ENCODE assay signal across 23 mouse cellular contexts in genomic region chr4:68410785-68411184, GRCm38 (mm10).
A peak's percentile ranks its signal among the peaks of the same experiment; 100 is the strongest.
DNase-seq lines count a peak whose midpoint lies in the region; ATAC-seq and TF ChIP-seq lines count a peak whose summit lies in the region.
"Had no signal": no experiment of that assay in that cellular context is flagged by ENCODE, and none has a peak within 500 bp of the region (broad histone marks: within the 10 kb centered on the region; RNA-seq: fewer than 3 reads in every experiment).

No protein-coding gene starts in this region.

- no peak overlapping the region for H3K4me2 ChIP-seq in lung, embryonic 14.5 days
- no peak overlapping the region for H3K4me2 ChIP-seq in lung, embryonic 16.5 days (ENCODE audit: low read depth, low read length)
- no peak overlapping the region for H3K4me2 ChIP-seq in midbrain, embryonic 11.5 days
- no peak overlapping the region for H3K4me2 ChIP-seq in midbrain, postnatal 0 days (ENCODE audit: low read depth, low read length, poor library complexity, severe bottlenecking)

- 33% methylated on average over 2 of the region's 2 CpGs for WGBS in lung, embryonic 14.5 days
- whole genome bisulfite sequencing in lung, embryonic 16.5 days = 51% methylated on average over 2 of the region's 2 CpGs
- 87% methylated on average over 2 of the region's 2 CpGs for WGBS in midbrain, embryonic 11.5 days
- 82% methylated on average over 2 of the region's 2 CpGs for WGBS in midbrain, postnatal 0 days

- no peak overlapping the region for H3K27ac ChIP-seq in lung, embryonic 14.5 days (ENCODE audit: low read depth)
- no peak overlapping the region for H3K27ac ChIP-seq in lung, embryonic 16.5 days (ENCODE audit: low read length)
- H3K27ac ChIP-seq in midbrain, embryonic 11.5 days (ENCODE audit: low read depth, low read length) = no peak overlapping the region
- no peak overlapping the region for H3K27ac ChIP-seq in midbrain, postnatal 0 days (ENCODE audit: low read depth, low read length)

- H3K9me3 ChIP-seq in lung, embryonic 14.5 days (ENCODE audit: low read depth, low read length) = no peaks in the 10 kb centered on the region
- H3K9me3 ChIP-seq in lung, embryonic 16.5 days (ENCODE audit: control insufficient read depth, low read length) = no peaks in the 10 kb centered on the region
- H3K9me3 ChIP-seq in midbrain, embryonic 11.5 days (ENCODE audit: control insufficient read depth, low read length) = no peaks in the 10 kb centered on the region
- H3K9me3 ChIP-seq in midbrain, postnatal 0 days (ENCODE audit: low read length) = no peaks in the 10 kb centered on the region
- H3K9me3 ChIP-seq: G1E had no signal

- H3K4me3 ChIP-seq in lung, embryonic 14.5 days (ENCODE audit: low read depth, low read length) = no peak overlapping the region
- no peak overlapping the region for H3K4me3 ChIP-seq in lung, embryonic 16.5 days (ENCODE audit: low read length)
- H3K4me3 ChIP-seq in midbrain, embryonic 11.5 days (ENCODE audit: low read depth, low read length) = no peak overlapping the region
- H3K4me3 ChIP-seq in midbrain, postnatal 0 days (ENCODE audit: low read depth, low read length) = no peak overlapping the region

- H3K36me3 ChIP-seq in lung, embryonic 14.5 days (ENCODE audit: insufficient read depth) = no peaks in the 10 kb centered on the region
- no peaks in the 10 kb centered on the region for H3K36me3 ChIP-seq in lung, embryonic 16.5 days (ENCODE audit: control insufficient read depth, insufficient read depth, low read length)
- H3K36me3 ChIP-seq in midbrain, embryonic 11.5 days (ENCODE audit: control insufficient read depth, insufficient read depth, low read length) = no peaks in the 10 kb centered on the region
- no peaks in the 10 kb centered on the region for H3K36me3 ChIP-seq in midbrain, postnatal 0 days (ENCODE audit: insufficient read depth, low read length)
- H3K36me3 ChIP-seq: G1E had no signal

- H3K4me1 ChIP-seq in lung, embryonic 14.5 days (ENCODE audit: insufficient read depth) = no peaks in the 10 kb centered on the region
- H3K4me1 ChIP-seq in lung, embryonic 16.5 days (replicated peaks; ENCODE audit: control insufficient read depth, insufficient read depth, low read length) = no peaks in the 10 kb centered on the region
- no peaks in the 10 kb centered on the region for H3K4me1 ChIP-seq in midbrain, embryonic 11.5 days (ENCODE audit: control insufficient read depth, insufficient read depth, low read length)
- no peaks in the 10 kb centered on the region for H3K4me1 ChIP-seq in midbrain, postnatal 0 days (ENCODE audit: insufficient read depth, low read length)

- H3K9ac ChIP-seq in lung, embryonic 14.5 days = no peak overlapping the region
- H3K9ac ChIP-seq in lung, embryonic 16.5 days (ENCODE audit: low read length) = no peak overlapping the region
- no peak overlapping the region for H3K9ac ChIP-seq in midbrain, embryonic 11.5 days (ENCODE audit: low read length)
- H3K9ac ChIP-seq in midbrain, postnatal 0 days (replicated peaks; ENCODE audit: low read length, poor library complexity, severe bottlenecking) = no peak overlapping the region

- peak; percentile 67 for DNase-seq in lung, embryonic 14.5 days
- no peak for DNase-seq in lung, adult 18-20 months
- DNase-seq in lung, postnatal 14 days = no peak
- DNase-seq in midbrain, embryonic 11.5 days (ENCODE audit: low spot score, missing footprints) = peak; percentile 17
- DNase-seq in midbrain, postnatal 0 days (ENCODE audit: low spot score) = no peak
- peak; percentile 17 for DNase-seq in NIH3T3 (ENCODE audit: low read depth)
- no peak for DNase-seq in spleen, adult 12 weeks (ENCODE audit: low spot score)
- DNase-seq: adrenal gland, adult 2 months; adrenal gland, adult 8-10 months; adrenal gland, postnatal 10 days; adrenal gland, postnatal 14 days; adrenal gland, postnatal 25 days; adrenal gland, postnatal 36 days; B cell, adult 2 months; cerebellum, adult 11 months; cerebellum, adult 11-12 months; cerebellum, adult 18-20 months had no signal

- no peaks in the 10 kb centered on the region for H3K27me3 ChIP-seq in lung, embryonic 14.5 days (ENCODE audit: insufficient read depth, low read length)
- H3K27me3 ChIP-seq in lung, embryonic 16.5 days (ENCODE audit: control insufficient read depth, insufficient read depth, low read depth, low read length) = no peaks in the 10 kb centered on the region
- H3K27me3 ChIP-seq in midbrain, embryonic 11.5 days (ENCODE audit: control insufficient read depth, insufficient read depth, low read length) = no peaks in the 10 kb centered on the region
- H3K27me3 ChIP-seq in midbrain, postnatal 0 days (ENCODE audit: insufficient read depth, low read length) = no peaks in the 10 kb centered on the region
- H3K27me3 ChIP-seq: CH12.LX, Patski had no signal

- TF ChIP-seq CTCF in lung, embryonic 14.5 days (IDR thresholded peaks at IDR 0.05; ENCODE audit: low read depth) = no peak
- no peak for TF ChIP-seq CTCF in midbrain, postnatal 0 days (IDR thresholded peaks at IDR 0.05)

- ATAC-seq in lung, embryonic 14.5 days (ENCODE audit: insufficient read depth) = no peak
- ATAC-seq in lung, embryonic 16.5 days (ENCODE audit: low read depth) = peak; percentile 54; the same call in 1 of the 2 replicates
- no peak for ATAC-seq in midbrain, embryonic 11.5 days (ENCODE audit: low FRiP score)
- ATAC-seq in midbrain, postnatal 0 days (ENCODE audit: low FRiP score) = no peak
- ATAC-seq: activated CD4-positive, CD25-positive, alpha-beta regulatory T cell, adult 4 months; CD4-positive, CD25-positive, alpha-beta regulatory T cell, adult 4 months; Patski had no signal

Comparison
In these comparisons a context has a peak if more than half of its experiments do, and no peak if none do; other contexts are left out.
1. DNase-seq: peak in lung, embryonic 14.5 days (single experiment), midbrain, embryonic 11.5 days (single experiment) and NIH3T3 (single experiment); none in lung, adult 18-20 months (0 of 2), lung, postnatal 14 days (single experiment), midbrain, postnatal 0 days (single experiment) and spleen, adult 12 weeks (single experiment).